Mouse (Mus musculus): ENCODE measurements around the gene Eps8l1. TPM values are rescaled to one million over a fixed set of nuclear protein-coding genes. Genes with fewer than 3 reads are reported as not detected.
"Not testable (repeated sequence)": the region's sequence is repeated elsewhere in the genome, so short reads cannot be mapped to it uniquely, and the experiment has no call there.

Eps8l1 gene
- total RNA-seq (2021) (1 to 10 TPM; 5.2 to 6.9 TPM), polyA plus RNA-seq (2012; rRNA removed) (2.5 and 5.0 TPM in 2 replicates)
- long read RNA-seq = 0 reads

DNA sequence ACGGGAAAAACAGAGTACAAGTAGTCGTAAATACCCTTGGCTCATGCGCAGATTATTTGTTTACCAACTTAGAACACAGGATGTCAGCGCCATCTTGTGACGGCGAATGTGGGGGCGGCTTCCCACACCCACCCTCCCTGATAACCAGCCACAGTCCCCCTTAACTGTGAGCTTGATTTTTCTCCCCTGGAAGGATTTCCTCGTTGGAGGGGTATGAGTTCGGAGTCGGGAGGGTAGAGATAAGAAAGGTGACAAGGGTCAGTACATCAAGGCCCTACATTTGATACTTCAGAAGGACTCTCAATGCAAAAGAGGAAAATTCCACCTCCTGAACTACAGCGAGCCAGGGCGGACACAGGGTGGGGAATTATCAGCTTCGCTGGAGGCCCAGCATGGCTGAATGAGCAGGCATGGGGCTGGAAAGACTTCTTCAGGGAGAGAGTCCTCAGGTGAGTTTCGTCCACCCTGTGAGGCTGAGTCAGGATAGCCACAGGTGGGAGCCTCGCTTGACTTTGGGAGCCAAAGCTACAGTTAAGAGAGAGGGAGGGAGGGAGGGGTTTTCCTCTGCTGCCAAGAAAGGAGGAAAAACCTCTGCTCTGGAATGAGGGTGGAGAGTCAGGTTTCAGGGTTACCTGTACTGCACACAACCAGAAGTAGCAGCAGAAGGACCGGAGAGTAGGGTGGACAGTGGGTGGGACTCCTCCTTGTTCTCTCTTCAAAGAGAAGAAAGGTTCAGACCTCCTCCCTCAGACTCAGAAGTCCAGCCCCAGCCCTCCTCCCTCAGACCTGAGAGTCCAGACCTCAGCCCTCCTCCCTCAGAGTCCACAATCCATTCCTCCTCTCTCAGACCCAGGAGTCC is at the start of gene Eps8l1:
Gene Eps8l1, plus strand, starts transcription at position 99 of the 859 bp plus-strand sequence.
- no peak for DNase-seq

DNA sequence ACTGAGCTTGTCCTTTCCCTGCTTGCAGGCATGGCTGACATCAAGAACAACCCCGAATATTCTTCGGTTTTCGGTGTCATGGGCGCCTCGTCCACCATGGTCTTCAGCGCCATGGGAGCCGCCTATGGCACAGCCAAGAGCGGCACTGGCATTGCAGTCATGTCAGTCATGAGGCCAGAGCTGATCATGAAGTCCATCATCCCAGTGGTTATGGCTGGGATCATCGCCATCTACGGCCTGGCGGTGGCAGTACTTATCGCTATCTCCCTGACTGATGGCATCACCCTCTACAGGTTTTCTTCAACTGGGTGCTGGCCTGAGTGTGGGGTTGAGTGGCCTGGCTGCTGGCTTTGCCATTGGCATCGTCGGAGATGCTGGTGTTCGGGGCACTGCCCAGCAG is 48.1 kb upstream of the Eps8l1 start:
- DNase-seq = not testable (repeated sequence)

DNA sequence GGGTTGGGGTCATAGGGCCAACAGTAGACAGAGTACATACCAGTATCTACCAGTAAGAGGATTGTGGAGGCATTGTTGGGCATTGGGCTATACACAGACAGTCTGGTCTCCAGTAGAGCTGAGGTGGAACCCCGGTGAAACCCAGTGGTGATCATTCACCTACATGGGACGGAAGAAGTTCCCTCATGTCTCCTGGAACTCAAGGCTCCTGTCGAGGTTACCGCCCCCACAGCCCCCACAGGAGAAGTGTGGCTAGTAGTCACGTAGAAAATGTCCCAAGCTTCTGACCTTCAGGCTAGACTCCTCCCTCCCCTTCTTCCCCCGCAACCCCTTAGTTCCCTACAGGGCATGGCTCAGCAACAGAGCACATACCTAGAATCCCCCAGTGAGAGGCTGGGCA is 40.8 kb upstream of the Eps8l1 start:
- no peak for DNase-seq

DNA sequence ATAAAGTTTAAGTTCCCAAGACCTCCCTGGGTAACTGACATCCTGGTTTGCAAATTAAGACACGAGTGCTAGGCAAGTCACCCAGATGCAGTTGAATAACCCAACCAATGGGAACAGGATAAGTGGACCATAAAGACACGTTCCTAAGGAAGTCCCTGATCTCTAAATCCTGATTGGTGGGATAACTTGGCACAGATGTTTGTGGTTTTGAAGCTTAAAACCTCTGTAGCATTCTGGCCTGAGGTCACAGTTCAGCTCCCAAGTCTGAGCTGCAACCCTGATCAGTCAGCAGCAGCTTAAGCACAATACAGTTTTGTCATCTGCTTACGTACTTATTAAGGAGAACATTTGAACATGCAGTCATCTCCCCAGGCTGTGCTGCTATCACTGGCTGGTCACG is 40.2 kb upstream of the Eps8l1 start:
- no peak for DNase-seq

DNA sequence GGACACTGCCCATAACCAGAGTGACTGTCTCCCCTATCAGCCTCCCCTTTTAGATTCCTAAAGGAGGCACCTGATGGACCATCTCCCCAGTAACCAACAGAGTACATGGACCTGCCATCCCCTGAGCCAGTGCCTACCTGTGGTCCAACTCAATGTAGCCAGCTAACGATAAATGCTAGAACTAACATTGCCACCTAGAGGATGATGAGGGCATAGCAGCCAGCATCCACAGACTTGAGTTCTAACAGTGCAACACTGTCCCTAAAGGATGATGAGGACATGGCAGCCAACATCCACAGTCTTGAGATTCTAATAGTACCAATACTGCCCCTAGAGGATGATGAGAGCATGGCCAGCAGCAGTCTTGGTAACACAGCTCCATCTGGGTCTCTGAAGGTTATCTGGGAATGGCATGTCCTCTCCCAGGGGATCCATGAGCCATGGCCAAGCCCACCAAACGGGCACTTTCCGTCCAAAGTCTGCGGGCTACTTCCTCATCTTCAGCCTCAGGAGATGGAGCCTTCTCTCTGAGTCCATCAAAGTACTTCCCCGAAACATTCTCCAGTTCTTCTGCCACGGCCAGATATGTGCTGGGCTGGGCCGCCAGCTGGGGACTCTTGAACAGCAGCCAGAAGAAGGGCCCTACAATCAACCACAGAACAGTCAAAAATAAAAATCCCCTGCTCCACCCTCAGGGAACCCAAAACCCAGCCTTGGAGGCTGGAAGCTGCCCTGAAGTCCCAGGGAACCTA is 33.1 kb upstream of the Eps8l1 start:
- peak; percentile 79 for DNase-seq

DNA sequence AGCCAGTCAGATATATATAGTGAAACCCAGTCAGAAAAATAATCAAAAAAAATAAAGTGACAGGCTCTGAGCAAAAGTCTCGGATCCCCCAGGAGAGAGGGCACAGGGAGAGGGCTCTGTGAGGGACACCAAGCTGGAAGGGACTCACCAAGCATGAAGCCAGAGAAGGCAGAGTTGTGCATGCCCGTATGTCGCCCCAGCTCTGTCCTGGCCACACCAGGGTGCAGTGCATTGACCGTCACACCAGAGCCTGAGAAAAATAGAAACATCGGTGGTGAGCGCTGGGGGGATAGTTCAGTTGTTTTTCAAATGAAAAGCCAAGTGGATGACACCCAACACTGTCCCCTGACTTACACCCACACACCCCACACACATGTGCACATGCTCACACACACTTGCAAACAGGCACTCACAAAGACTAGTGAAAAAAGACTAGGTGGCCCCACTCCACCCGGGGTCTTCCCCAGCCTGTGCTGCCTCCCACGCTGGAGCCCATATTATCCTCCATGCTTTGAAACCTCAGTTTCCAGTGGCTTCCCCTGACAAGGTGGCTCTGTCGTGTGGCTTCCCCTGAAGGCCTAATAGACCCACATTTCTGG is 30.1 kb upstream of the Eps8l1 start:
- no peak for DNase-seq

DNA sequence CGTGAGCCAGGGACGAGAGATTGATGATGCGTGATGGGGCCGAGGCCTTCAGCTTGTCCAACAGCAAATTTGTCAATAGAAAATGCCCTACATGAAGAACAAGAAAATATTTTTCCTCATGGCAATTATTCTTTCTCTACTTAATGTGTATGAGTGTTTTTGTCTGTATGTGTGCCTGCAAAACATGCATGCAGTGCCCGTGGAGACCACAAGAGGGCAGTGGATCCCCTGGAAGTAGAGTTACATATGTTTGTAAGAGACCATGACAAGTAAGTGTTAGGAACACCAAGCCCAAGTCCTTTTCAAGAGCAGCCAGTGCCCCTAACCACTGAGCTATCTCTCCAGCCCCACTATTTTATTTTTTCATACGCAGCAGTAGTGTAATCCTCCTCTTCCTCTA is 28.9 kb upstream of the Eps8l1 start:
- DNase-seq = peak; percentile 59

DNA sequence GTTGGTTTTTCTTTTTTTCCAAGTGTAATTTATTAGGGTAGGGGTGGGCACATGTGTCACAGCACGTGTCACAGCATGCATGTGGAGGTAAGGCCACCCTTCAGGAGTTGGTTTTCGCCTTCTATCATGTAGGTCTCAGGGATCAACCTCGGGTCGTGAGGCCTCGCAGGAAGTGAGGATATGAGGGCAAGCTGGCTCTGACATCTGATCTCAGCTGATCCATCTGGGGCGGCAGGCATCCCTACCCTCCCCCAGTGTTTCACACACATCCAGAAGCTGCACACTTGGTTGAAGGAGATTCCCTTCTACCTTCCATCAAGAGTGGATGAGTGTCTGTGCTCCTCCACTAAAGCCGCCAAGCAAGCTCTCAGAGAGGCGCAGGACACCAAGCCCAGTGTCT is 28.4 kb upstream of the Eps8l1 start:
- DNase-seq = no peak

DNA sequence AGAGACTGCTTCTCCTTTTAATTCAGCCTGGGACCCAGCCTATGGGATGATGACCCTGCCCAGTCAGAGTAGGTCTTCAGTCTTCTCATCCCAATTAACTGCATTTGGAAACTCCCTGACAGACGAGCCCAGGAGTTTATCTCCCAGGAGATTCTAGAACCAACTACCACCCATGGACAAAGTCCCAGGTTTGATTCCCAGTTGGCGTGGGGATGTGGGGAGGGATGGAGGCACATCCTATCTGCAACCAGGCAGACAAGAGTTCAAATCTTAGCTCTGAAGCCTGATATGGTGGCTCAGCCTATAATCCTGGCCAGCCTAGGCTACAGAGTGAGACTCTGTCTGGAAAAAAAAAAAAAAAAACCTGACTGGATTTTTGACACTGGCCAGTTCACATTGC is 22.8 kb upstream of the Eps8l1 start:
- DNase-seq = no peak

DNA sequence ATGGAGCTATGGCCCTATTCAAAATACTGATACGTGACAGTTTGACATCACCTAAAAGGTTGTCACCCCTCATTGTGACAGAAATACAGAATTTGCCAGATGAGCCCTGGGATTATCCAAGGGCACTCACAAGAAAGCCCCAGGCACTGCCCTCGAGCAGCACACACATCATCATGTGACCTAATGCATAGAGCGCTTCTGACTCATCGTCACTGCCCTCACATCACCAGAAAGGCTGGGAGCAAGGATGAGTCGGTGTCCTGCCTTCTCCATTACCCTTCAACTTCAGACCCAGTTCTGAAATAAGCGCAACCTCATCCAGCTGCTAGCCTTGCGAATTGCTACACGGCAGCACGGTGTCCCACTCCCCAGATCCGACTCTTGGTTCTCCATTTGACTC is 19.9 kb upstream of the Eps8l1 start:
- DNase-seq = no peak

DNA sequence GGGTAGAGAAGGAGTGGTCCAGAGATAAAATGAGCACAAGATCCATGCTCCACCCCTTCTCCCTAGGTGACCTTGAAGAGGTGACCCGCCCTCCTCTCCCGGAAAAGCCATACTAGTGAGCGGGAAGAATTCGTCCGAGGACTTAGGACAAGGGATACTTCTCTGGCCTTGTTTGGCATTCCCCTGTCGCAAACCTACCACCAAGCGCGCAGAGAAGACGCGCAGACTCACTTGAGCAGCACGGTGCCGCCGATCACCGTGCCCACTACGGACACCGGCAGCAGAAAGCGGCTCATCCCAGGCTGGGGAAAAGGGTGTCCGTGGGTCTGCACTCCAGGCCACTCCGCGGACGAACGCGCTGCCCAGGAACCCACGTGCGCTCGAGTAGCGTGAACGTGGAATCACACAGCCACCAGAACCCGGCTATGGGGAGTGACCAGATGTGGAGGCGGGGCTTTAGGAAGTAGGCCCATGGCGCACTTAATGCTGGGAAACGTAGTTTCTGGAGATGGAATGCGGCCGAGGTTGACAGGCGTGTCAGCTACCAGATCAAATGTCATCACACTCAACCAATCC is 15.2 kb upstream of the Eps8l1 start, which contains the start of gene Rdh13:
Gene Rdh13, minus strand, starts transcription at position 434 of the 576 bp plus-strand sequence.
- DNase-seq = peak; percentile 93

DNA sequence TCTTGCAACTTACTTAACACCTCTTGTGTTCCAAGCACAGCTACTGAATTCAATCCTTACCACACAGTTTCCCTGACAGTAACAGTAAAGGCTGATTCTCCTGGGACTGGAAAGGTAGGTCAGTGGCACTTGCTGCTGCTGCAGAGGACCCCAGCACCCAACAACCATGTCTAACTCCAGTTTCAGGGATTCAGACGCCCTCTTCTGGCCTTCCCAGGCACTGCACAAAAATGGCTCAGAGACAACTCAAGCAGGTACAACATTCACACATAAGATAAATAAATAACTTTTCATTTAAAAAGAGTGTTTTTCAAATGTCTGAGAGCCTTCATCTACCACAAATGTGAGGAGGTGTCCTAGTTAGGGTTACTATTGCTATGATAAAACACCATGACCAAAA is 13.3 kb upstream of the Eps8l1 start:
- DNase-seq = no peak

DNA sequence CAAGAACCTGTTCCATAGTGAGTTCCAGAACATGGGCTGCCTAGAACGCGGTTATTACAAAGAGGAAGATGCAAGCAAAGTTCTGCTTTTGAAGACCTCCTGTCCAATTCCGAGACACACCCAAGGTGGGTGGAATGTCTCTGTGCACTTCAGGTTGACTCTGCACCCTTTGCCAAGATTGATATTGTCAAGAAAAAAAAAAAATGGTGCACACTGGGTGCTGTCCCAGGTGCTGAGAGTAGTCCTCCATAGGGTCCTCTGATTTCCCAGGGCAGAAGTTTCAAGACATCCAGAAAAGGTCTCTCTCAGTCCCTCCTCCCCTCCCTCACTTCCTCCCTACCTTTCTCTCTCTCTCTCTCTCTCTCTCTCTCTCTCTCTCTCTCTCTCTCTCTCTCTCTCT is 12.0 kb upstream of the Eps8l1 start:
- DNase-seq = no peak

DNA sequence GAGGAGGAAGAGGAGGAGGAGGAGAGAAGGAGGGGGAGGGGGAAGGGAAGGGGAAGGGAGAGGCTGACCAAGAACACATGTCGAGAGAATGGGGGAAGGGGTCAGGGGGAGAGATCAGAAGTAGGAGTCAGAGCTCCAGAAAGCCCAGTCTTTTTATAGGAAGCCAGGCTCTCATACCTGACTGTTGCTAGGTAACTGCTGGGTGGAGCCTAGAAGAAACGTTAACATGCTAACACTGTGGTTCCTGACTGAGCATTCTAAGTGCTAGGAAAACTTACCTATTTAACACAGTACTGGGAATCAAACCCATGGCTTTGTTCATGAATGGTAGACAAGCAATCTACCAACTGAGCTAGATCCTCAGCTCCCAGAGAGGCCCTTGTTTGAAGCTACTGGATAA is 11.3 kb upstream of the Eps8l1 start:
- DNase-seq = no peak

DNA sequence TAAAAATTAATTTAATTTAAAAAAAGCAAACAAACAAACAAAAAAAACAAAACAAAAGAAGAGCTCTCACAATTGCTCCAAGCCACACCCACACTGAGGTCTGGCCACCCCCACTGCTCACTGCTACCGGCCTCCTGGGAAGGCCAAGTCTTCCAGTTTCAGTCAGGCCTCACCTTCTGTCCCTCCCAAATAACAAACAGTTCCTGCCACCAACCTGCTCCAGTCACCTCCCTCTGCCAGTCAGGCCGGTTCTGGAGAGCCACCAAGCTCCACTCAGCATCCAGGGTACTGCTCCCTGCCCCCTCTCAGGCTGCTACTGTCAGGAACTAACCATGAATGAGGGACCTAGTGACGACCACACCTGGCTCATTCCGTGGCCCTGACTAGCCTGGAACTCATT is 7.8 kb upstream of the Eps8l1 start:
- DNase-seq = no peak

DNA sequence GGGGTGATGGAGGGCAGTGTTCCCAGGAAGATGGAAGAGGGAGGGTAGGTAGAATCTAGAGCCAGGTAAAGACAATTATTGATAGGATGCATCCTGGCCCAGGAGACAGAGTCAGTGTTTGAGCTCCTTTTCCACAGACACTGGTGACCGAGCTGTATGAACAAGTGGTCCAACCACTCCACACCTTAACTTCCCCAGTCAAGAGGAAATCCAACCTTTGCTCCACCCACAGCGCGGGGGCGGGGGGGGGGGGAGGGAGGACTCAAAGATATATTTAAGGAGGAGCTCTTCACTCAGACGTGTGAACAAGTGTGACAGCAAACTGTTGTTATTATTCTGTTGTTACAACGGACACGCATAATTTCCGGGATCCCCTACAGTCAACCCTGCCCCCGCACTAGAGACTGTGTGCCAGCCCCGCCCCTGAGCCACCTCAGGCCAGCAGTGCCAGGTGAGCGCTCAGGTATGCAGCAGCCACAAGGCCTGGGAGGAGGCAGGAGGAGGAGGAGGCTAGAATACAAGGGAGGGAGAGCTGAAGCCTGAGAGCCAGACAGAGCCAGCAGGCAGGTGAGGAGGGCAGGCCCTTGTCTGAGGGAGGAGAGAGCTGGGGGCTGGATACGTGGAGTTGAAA is 3.8 kb downstream of the Eps8l1 start:
- no peak for DNase-seq

DNA sequence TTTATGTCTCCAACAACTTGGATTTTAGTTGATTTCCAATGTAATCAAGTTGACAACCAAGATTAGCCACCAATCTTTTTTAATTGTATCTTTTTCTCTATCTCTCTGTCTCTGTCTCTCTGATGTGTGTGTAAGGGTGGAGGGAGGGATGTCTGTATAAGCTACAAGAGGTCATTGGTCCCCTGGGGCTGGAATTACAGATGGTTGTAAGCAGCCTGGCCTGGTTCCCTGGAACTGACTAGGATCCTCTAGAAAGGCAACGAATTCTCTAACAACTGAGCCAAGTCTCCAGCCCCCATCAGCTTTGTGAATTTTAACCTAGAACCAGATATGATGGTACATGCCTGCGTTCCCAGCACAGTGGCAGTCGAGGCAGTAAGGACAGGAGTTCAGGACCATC is 7.3 kb downstream of the Eps8l1 start:
- no peak for DNase-seq

DNA sequence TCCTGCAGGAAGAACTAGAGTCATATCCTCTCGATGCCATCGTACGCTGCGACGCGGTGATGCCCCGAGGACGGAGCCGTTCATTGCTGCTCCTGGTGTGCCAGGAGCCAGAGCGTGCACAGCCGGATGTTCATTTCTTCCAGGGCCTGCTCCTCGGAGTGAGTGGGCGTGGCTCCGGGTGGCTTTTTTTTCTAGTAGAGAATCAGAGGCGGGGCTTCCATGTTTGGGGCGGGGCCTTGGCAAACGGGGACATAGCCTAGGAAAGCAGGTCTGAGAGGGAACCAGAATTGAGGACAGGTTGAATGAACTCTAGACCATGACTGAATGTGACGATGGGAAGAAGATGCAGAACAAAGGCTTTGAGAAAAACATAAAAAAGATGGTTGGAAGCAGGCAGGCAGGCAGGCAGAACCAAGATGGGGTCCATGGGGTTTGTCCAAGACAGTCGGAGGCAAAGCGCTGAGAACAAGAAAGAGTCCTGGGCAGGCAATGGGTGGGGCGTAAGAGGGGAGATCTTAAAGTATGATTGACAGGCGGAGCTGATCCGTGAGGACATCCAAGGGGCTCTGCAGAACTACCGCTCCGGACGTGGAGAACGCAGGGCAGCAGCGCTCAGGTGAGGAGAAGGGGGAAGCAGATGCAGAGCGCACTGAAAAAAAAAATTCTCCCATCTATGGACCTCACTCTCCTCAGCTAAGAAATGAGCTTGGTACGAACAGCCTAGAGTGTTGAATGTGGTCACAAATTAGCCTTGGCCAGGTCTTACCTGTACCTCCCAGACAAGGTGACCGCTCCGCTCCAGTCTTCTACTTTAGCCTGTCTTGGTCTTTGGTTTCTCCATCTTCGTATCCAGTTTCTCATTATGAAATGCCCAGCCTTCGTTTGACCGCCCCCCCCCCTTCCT is 10.1 kb downstream of the Eps8l1 start:
- peak; percentile 75 for DNase-seq

DNA sequence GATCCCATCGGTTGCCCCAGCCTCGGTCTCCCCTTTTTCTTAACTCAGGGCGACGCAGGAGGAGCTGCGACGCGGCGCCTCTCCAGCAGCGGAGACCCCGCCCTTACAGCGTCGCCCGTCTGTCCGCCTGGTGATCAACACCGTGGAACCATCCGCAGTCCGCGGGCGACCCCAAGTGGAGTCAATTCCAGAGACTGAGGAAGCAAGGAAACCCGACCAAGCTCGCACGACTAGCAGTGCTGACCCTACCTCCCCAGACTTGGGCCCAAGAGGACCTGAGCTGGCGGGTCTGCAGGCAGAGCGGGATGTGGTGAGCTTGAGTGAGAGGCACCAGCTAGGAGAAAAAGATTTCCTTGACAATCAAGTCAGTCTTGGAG is 10.7 kb downstream of the Eps8l1 start:
- peak; percentile 88 for DNase-seq

DNA sequence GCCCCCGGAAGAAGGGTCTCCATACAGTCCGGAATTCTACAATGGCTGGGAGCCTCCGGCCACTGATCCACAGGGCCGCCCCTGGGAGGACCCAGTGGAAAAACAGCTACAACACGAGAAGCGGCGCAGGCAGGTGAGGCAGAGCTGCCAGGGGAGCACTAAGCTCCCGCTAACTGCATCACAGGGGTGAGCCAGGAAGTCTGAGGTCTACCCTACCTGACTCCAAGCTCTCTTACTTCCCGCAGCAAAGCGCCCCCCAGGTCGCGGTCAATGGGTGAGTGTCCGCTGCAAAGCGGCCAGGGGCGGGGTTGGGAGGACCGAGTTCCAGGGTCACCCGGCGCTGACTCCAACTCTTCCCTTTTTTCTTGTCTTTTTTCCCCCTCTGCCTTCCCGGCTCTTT is 13.5 kb downstream of the Eps8l1 start:
- DNase-seq = no peak
